Mouse (Mus musculus) testis, adult 2 months (tissue): ENCODE measurements around the gene Ccdc33.

Experiments
- CTCF ChIP-seq: fragments of 200-500 bp; IDR thresholded peaks from 2 replicates; pipeline ENCODE4 v1.5.1; 2012; ENCODE audit warnings: low read depth, mild to moderate bottlenecking, inconsistent platforms, low read length, moderate library complexity; ENCODE audit not compliant: control insufficient read depth, insufficient read depth, insufficient replicate concordance
- POLR2A ChIP-seq: fragments of 200-500 bp; IDR thresholded peaks from 2 replicates; pipeline ENCODE4 v1.6.1; 2012; ENCODE audit warnings: low read depth, mild to moderate bottlenecking, inconsistent platforms, low read length, moderate library complexity; ENCODE audit not compliant: control insufficient read depth

DNA sequence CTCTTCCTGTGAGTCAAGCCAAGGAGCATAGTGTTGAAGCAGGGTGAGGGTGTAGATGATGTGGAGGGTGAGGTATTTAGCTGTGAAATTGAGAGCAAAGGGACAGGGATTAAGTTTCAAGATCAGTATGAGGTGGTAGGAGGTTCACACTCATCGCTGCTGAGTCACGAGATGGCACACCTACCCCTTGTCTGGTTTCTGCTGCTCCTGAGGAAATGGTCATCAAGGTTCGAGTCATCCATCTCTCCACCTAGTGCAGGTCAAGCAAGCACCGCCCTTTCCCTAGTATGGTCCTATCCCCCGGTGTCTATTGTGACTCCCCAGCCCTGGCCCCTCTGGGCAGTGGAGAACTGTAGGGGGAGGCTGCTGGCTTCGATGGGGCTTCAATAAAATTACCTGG lies 129.3 kb downstream of the Ccdc33 start:
- TF ChIP-seq CTCF (no peak), POLR2A (no peak)
